Mouse (Mus musculus): ENCODE data around the gene Rab31.
"Not testable (repeated sequence)": the region's sequence is repeated elsewhere in the genome, so short reads cannot be mapped to it uniquely, and the experiment has no call there.

The Rab31 gene

GRCm38 (mm10) chr17:65657958-65658357 lies 114.6 kb downstream of the Rab31 start:
- DNase-seq: no peak

DNA sequence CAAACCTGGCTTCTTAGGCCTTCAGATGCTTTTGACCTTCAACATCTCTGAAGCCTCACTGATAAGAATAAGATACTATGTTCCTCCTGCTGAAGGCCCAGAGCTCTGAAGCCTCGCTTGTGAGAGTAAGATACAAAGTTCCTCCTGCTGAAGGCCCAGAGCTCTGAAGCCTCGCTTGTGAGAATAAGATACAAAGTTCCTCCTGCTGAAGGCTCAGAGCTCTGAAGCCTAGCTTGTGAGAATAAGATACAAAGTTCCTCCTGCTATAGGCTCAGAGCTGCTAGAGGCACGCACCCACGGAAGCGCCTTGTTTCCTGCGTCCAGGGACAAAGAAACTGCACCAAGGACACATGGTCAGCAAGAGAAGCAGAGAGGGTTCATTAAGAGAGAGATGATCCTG lies 115.8 kb downstream of the Rab31 start:
- no peak for DNase-seq

DNA sequence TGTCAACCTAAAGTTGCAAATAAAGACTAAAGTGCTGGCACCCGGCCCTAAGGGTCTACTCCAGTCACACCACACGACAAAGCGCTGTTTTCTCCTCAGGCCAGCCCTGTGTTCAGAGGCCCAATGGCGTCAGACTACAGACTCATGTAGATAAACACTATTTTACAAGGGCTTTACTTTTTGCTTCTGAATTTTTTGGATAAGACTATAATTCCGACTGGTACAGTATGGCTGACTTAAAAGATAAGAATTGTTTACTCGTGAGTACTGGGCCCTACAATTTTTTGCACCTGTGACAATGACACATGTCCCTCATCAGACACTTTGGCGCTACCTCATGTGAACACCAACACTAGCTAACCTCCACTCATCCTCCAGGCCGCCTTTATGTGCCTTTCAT lies 116.5 kb downstream of the Rab31 start:
- DNase-seq: no peak

- no peak for DNase-seq
These were observed 116.9 kb downstream of the Rab31 start for GRCm38 (mm10) chr17:65655608-65656007.

- DNase-seq: no peak
These were observed 122.0 kb downstream of the Rab31 start for GRCm38 (mm10) chr17:65650598-65650997.

DNA sequence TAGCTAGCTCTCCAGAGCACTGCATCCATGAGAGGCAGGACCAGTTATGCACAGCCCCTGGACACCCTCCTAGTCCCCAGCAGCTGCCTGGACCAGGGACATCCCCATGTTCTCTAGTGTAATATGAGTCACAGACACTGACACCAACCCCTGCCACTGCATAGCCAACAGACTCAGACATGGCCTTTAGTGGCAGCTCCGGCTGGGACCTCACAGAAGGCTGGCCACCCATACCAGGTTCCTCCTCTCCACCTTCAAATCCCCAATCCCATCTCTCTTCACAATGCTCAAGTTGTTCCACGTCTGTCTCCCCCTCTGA lies 123.4 kb downstream of the Rab31 start:
- no peak for DNase-seq

DNA sequence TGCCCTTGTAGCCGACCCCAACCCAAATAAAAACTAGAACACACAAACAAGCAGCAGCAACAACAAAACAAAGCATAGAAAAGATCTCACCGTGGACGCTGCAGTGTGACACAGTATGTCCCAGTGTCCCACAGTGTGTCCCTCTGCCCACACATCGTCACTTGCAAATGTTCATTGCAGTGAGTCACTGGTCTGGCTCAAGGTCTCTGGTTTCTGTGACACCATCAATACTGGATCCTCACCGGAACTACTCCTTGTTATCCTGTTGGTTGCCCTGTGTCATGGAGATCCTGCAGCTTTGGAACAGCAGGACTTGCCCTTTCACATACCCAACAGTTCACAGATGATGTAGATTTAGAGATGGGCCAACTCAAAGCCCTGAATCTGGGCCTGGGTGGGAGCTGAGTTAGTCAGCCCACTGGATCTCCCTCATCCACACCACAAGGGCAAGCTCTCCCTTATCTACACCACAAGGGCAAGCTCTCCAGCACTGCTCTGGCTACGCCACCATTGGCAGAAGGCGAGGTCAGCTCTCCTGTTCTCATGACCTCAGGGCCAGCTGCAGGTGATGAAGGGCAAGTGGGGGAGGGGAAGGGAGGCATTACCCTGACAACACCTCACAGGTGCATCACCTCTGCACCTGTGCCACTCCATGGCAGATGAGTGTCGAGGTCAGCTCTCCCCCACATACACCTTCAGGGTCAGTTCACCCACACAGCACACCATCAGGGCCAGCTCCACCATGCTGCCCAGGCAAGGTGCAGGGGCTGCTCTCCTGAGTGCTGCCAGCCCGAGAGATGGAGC lies 124.0 kb downstream of the Rab31 start:
- DNase-seq: no peak

DNA sequence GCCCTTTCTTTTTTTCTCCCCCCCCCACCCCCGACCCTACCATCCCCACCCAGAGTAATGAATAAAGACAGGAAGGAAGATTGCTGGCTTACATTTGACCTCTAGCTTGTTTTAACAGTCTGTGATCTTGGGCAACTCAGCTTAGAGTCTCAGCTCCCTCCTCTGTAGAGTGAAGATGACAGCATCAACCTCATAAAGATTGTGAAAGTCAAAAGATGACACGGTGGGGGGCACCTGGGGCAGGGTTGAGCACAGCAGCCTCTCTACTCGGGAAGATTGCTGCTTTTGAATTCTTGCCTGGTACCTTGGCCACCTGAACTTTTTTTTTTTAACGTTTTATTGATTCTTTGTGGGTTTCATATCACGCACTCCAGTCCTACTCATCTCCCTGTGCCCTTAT lies 124.6 kb downstream of the Rab31 start:
- DNase-seq: no peak

GRCm38 (mm10) chr17:65647226-65647625 lies 125.3 kb downstream of the Rab31 start:
- DNase-seq: no peak

DNA sequence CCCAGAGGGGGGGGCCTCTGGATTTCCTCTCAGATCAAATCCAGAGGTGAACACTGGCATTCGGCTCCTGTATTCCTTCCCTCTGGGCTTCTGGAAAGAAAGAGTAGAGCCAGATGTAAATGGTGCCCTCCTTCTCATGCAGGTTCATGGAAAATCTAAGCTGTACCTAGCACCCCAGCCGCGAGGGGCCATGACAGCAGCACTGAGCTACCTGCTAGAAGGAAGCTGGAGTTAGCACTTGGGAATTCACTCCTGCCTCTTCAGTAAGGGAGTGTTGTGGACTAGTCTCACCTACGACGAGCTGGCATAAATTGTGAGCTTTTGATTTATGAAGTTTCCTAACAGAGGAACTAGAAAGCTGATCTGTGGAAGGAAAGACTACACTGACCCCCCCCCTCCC lies 129.0 kb downstream of the Rab31 start:
- DNase-seq: no peak

DNA sequence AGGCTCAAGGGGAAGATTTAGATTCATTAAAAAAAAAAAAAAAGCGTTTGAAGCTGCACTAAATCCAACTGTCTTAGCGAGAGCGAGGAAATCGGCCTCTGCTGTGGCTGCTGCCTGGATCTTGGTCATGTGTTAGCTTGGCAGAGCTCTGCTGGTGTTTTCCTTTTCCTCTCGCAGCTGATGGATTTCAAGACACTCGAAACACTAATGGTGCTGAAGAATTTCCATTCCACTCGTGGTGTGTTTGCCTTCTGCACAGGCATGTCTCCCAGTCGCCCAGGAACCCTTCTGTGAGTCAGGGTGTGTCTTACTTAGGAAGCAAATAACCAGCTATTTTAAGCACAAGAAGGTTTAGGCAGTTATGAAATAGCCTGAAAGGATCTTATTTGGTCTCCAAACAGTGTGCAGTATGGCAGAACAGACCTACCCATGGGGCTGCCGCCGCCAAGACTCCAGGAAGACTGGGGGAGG lies 129.5 kb downstream of the Rab31 start:
- no peak for DNase-seq

GRCm38 (mm10) chr17:65642578-65642991 lies 130.0 kb downstream of the Rab31 start:
- peak; percentile 30 for DNase-seq

- DNase-seq: no peak
These were observed 130.8 kb downstream of the Rab31 start, which contains the start of gene Txndc2 for GRCm38 (mm10) chr17:65641734-65642218. TSS of gene Txndc2 (minus strand) at chr17:65642168.

DNA sequence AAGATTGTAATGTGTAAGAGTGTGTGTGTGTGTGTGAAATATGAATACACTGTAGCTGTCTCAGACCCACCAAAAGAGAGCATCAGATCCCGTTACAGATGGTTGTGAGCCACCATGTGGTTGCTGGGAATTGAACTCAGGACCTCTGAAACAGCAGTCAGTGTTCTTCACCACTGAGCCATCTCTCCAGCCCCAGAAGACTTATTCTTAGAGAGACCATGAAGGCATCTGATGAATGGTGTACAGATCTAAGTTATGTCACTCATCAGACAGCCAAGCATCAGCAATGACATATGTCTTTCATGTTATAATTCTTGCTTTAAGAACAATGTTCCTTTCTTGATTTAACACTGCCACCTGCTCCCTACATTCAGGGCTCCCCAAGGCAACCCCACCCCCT lies 133.4 kb downstream of the Rab31 start:
- DNase-seq: no peak

DNA sequence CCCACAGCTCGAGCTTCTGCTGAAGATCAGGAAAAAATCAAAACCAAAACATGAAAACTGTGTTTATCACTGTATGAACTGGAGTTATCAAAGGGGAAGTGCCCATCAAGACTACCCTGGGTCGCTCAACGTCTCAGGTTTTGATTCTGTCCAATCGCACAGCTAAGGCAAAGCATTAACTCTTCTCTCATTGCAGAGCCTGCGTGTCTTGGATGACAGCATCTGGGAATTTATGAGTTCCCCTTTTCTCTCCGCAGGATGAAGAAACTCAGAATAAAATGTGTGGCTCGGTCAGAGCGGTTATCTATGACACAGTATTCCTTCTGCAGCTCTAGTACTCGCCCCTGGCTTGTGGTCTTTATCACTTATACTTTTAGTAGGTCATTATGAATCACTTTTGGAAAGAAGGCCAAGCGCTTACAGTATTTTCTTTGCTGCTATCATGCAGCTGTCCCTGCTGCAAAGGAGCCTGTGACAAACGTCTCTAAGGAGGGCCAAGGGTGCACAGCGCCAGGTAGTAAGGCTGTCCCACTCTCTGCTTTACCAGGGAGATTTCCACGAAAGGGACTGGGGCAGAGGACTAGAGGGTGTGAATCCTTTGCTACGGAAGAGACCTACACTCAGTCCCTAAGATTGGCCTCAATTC lies 136.7 kb downstream of the Rab31 start:
- DNase-seq: no peak

- no peak for DNase-seq
These were observed 142.6 kb downstream of the Rab31 start for GRCm38 (mm10) chr17:65629943-65630342.

DNA sequence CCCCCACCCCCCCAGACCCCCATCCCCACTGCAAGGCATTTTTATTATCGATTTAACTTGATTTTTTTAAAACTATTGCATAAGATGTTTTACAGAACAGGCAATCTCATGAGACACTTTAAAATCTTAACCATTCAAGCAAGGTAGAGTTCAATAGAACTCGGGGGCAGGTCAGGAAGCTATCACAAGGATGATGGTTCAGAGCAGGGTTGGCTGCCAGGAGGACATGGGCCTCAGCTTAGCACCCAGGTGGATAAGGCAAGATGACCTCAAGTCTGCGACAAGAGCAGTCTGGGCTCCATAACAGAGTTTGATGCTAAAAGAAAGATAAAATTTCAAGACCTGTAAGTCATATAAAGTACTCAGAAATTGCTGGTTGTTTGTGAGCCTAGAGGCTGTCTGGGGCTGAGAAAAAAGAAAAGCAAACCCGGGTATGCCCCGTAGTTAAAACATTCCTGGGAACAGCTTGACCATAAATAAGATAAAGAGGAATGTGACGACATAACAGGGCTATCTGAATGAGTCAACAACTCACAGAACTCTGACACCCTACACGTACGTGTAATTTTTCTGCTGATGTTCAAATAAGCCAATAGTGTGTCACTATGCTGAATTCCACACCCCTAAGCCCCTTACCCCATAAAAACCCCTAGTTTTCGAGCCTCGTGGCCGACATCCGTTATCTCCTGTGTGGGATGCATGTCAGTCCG lies 143.6 kb downstream of the Rab31 start:
- not testable (repeated sequence) for DNase-seq

DNA sequence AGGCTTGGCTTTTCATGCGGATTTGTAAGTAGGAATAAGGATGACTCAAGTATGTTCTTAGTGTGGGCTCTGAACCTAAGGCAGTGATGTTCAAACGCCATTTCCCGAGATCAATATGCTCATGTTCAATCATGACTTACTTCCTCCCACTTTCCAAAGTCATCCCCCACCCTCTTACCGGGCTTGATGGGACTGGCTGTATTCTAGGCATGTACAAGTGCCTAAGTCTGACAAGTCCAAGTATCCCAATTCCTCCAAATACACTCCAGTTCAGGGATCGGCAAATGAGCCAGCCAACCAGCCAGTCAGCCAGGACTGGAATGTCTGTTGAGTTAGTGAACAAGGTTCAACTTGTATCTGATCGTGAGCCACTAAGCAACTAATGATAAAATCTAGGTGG lies 146.3 kb downstream of the Rab31 start:
- no peak for DNase-seq

GRCm38 (mm10) chr17:65625563-65625962 lies 147.0 kb downstream of the Rab31 start:
- DNase-seq: no peak

- DNase-seq: no peak
These were observed 149.4 kb downstream of the Rab31 start for GRCm38 (mm10) chr17:65623130-65623529.

DNA sequence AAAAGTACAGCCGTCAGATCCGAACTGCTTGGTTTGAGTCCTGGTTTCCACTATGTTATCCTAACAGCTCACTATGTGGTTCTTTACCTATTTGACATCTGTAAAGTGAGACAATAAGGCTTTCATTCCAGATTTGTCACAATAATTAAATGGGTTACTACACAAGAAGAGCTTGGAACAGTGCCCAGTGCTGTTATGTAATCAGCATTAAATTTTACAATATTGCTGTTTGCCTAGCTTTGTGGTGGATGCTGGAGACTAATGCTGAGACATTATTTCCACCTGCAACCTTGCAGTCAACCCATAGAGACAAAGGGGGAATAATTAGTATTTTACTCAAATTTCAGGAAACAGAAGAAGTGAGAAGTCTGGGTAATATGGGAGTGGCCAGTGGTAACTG lies 154.1 kb downstream of the Rab31 start:
- DNase-seq: no peak

GRCm38 (mm10) chr17:65615678-65616077 lies 156.9 kb downstream of the Rab31 start:
- DNase-seq: no peak

DNA sequence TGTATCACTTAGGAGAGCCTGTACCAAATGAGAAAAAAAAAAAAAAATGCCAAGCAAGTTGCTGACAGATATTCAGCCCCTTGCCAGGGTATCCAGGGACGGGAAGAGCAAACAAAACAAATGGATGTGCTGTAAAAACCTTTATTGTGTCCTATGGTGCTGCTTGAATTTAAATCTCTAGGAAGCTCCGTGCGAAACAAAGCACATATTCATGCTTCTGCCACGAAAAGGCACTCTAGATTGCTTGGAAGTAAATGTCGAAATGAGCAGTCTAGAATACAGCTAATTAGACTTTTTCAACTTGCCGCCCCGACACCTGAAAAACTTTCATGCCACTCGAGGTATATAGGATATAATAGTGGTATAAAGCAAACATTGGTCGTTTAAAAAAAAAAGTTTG lies 158.1 kb downstream of the Rab31 start:
- DNase-seq: peak; percentile 46

Data from embryo, embryonic 11 days (tissue).